Mouse (Mus musculus) lung, embryonic 16.5 days (tissue): ENCODE data around the gene Tinf2. TPM values are rescaled to one million over a fixed set of nuclear protein-coding genes. Genes with fewer than 3 reads are reported as not detected.

ENCODE experiments used
- ATAC-seq: fragments of 200-750 bp; cut with Nextera tagmentation; 2 replicates; pipeline ENCODE4 v1.8.0; 2017; ENCODE audit warnings: low read depth, mild to moderate bottlenecking, moderate library complexity
- H3K27ac ChIP-seq: fragments of 300-500 bp; sonication (generic); 2 replicates; pipeline ENCODE4 v1.5.1; 2014; ENCODE audit warnings: mild to moderate bottlenecking, control low read depth, low read length
- H3K27me3 ChIP-seq: fragments of 300-500 bp; sonication (generic); 2 replicates; pipeline ENCODE4 v1.6.1; 2014; ENCODE audit warnings: low read depth, low read length, mixed read lengths; ENCODE audit not compliant: control insufficient read depth, insufficient read depth
- H3K36me3 ChIP-seq: fragments of 300-500 bp; sonication (generic); 2 replicates; pipeline ENCODE4 v1.6.1; 2014; ENCODE audit warnings: low read length; ENCODE audit not compliant: control insufficient read depth, insufficient read depth
- H3K4me1 ChIP-seq: fragments of 300-500 bp; sonication (generic); replicated peaks from 2 replicates; pipeline ENCODE4 v1.6.1; 2014; ENCODE audit warnings: low read length, mixed read lengths; ENCODE audit not compliant: control insufficient read depth, insufficient read depth
- H3K4me2 ChIP-seq: fragments of 300-500 bp; sonication (generic); 2 replicates; pipeline ENCODE4 v1.6.1; 2014; ENCODE audit warnings: low read depth, low read length, control low read depth
- H3K4me3 ChIP-seq: fragments of 300-500 bp; sonication (generic); 2 replicates; pipeline ENCODE4 v1.5.1; 2014; ENCODE audit warnings: mild to moderate bottlenecking, low read length, control low read depth
- H3K9ac ChIP-seq: fragments of 300-500 bp; sonication (generic); 2 replicates; pipeline ENCODE4 v1.6.1; 2014; ENCODE audit warnings: low read length, control low read depth
- H3K9me3 ChIP-seq: fragments of 300-500 bp; sonication (generic); 2 replicates; pipeline ENCODE4 v1.6.1; 2016; ENCODE audit warnings: low read length; ENCODE audit not compliant: control insufficient read depth
- WGBS: fragments of 180-500 bp; shearing (Covaris S2); extraction: QIAGEN DNeasy Blood & Tissue Kit; methylation state at CpG from one replicate; pipeline ENCODE4 v1.1.7; 2014; 5-methylcytosine and 5-hydroxymethylcytosine counted together
- polyA plus RNA-seq: library from polyadenylated mRNA; unstranded; fragments of >200 nt; fragmentation: Nextera tagmentation; extraction: Ambion mirVana; gene quantifications from 2 replicates; pipeline ENCODE4 v1.2.1, GENCODE M21; 2015

Gene Tinf2
- polyA plus RNA-seq, 1 experiment from 2014 or later, result 45.5 TPM

- H3K4me2 ChIP-seq, result no peak overlapping the region
- peaks cover 16% of the 10 kb centered on the region for H3K4me1 ChIP-seq
- no peak overlapping the region for H3K4me3 ChIP-seq
- H3K9me3 ChIP-seq, result no peaks in the 10 kb centered on the region
- H3K9ac ChIP-seq, result no peak overlapping the region
- 77% methylated on average over 7 of the region's 7 CpGs for WGBS
- H3K36me3 ChIP-seq, result no peaks in the 10 kb centered on the region
- no peaks in the 10 kb centered on the region; the same call in 1 of the 2 replicates for H3K27me3 ChIP-seq
- H3K27ac ChIP-seq, result no peak overlapping the region
- no peak for ATAC-seq
Measured at GRCm38 (mm10) chr14:55711786-55712185, 30.2 kb upstream of the Tinf2 start.

DNA sequence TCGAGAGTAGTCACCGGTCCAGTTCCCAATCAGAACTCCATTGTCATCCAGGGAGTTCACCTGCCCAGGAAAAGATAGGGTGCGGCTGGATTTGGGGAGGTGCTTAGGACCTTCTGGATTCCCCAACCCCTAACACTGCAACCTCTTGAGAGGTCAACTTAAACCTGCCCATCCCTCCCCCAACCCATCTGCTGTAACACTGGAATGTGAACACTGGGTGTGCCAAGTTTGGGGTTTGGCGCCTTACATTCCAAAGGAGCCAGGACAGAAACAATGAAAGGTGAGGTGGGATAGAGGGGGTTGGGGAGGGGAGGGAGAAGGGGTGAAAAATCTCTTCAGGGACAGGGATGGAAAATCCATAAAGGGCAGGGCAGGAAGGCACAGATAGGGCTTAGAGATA lies 27.9 kb upstream of the Tinf2 start:
- no peak overlapping the region for H3K4me3 ChIP-seq

GRCm38 (mm10) chr14:55707397-55707796 lies 25.8 kb upstream of the Tinf2 start:
- Histone ChIP-seq H3K27ac (no peak overlapping the region), H3K9me3 (no peaks in the 10 kb centered on the region), H3K27me3 (no peaks in the 10 kb centered on the region), H3K4me3 (no peak overlapping the region), H3K9ac (no peak overlapping the region), H3K4me1 (no peaks in the 10 kb centered on the region), H3K4me2 (no peak overlapping the region), H3K36me3 (no peaks in the 10 kb centered on the region)
- ATAC-seq, result no peak
- 56% methylated on average over 5 of the region's 5 CpGs for WGBS

More for the DNA sequence above, 27.9 kb upstream of the Tinf2 start:
- Histone ChIP-seq H3K4me2 (no peak overlapping the region), H3K27me3 (no peaks in the 10 kb centered on the region; the same call in 1 of the 2 replicates), H3K9me3 (no peaks in the 10 kb centered on the region), H3K9ac (no peak overlapping the region), H3K36me3 (no peaks in the 10 kb centered on the region), H3K4me1 (peaks cover 8% of the 10 kb centered on the region), H3K27ac (no peak overlapping the region)
- 77% methylated on average over 4 of the region's 4 CpGs for WGBS
- 0 out of 2 replicates have a peak, but pooled peaks have one; percentile 19 for ATAC-seq

DNA sequence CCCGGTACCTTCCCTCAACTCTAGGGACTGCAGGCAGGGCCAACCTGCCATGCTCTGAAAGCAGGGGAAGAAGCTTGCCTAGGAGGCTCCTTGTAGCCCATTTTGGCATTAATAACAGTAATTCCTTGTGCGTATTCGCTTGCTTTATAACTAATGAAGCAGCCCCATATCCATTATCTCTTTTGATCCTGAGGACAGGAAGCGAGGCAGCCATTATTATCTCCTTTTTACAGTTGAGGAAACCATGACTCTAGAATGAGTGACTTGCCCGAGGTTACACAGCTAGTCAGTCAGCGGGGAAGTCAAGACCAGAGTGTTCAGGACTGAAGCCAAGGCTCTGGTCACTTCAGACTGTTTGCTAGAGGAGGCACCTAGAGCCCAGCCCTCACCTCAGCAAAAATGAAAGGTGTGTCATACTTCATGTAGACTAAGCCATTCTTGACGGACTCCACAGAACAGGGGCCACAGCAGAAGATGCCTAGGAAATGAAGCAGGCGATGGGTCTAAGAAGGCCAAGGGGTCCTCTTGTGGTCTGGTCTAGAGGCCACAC lies 24.5 kb upstream of the Tinf2 start:
- 80% methylated on average over 8 of the region's 8 CpGs for WGBS
- H3K27ac ChIP-seq, result no peak overlapping the region

GRCm38 (mm10) chr14:55702761-55703160 lies 21.1 kb upstream of the Tinf2 start:
- H3K9ac ChIP-seq, result no peak overlapping the region
- WGBS, result 41% methylated on average over 6 of the region's 6 CpGs
- no peaks in the 10 kb centered on the region for H3K27me3 ChIP-seq
- ATAC-seq, result 0 out of 2 replicates have a peak, but pooled peaks have one; percentile 10
- H3K4me2 ChIP-seq, result no peak overlapping the region
- H3K4me3 ChIP-seq, result no peak overlapping the region
- no peaks in the 10 kb centered on the region for H3K36me3 ChIP-seq
- H3K9me3 ChIP-seq, result no peaks in the 10 kb centered on the region
- no peak overlapping the region for H3K27ac ChIP-seq
- H3K4me1 ChIP-seq, result no peaks in the 10 kb centered on the region

More for the DNA sequence above, 24.5 kb upstream of the Tinf2 start:
- Histone ChIP-seq H3K9me3 (no peaks in the 10 kb centered on the region), H3K9ac (no peak overlapping the region), H3K4me3 (no peak overlapping the region), H3K4me1 (no peaks in the 10 kb centered on the region), H3K4me2 (no peak overlapping the region), H3K36me3 (no peaks in the 10 kb centered on the region), H3K27me3 (no peaks in the 10 kb centered on the region)
- no peak for ATAC-seq

GRCm38 (mm10) chr14:55701131-55701530 lies 19.5 kb upstream of the Tinf2 start:
- no peak overlapping the region for H3K27ac ChIP-seq
- H3K4me1 ChIP-seq, result no peaks in the 10 kb centered on the region
- H3K9ac ChIP-seq, result no peak overlapping the region
- no peaks in the 10 kb centered on the region for H3K9me3 ChIP-seq
- no peak for ATAC-seq
- no peak overlapping the region for H3K4me2 ChIP-seq
- WGBS, result 55% methylated on average over 9 of the region's 9 CpGs
- no peak overlapping the region for H3K4me3 ChIP-seq
- no peaks in the 10 kb centered on the region for H3K27me3 ChIP-seq
- no peaks in the 10 kb centered on the region for H3K36me3 ChIP-seq

- WGBS, result 84% methylated on average over 4 of the region's 4 CpGs
- H3K27me3 ChIP-seq, result no peaks in the 10 kb centered on the region
- H3K27ac ChIP-seq, result no peak overlapping the region
- no peak for ATAC-seq
- H3K9me3 ChIP-seq, result no peaks in the 10 kb centered on the region
- H3K9ac ChIP-seq, result no peak overlapping the region
- H3K4me2 ChIP-seq, result no peak overlapping the region
- no peak overlapping the region for H3K4me3 ChIP-seq
- no peaks in the 10 kb centered on the region for H3K4me1 ChIP-seq
- H3K36me3 ChIP-seq, result no peaks in the 10 kb centered on the region
Measured at GRCm38 (mm10) chr14:55697226-55697625, 15.6 kb upstream of the Tinf2 start.

GRCm38 (mm10) chr14:55689433-55689832 lies 7.8 kb upstream of the Tinf2 start:
- no peaks in the 10 kb centered on the region for H3K27me3 ChIP-seq
- H3K9me3 ChIP-seq, result no peaks in the 10 kb centered on the region
- H3K9ac ChIP-seq, result no peak overlapping the region
- H3K36me3 ChIP-seq, result no peaks in the 10 kb centered on the region
- 69% methylated on average over 10 of the region's 10 CpGs for WGBS
- no peaks in the 10 kb centered on the region for H3K4me1 ChIP-seq
- no peak overlapping the region for H3K27ac ChIP-seq
- no peak overlapping the region for H3K4me3 ChIP-seq
- ATAC-seq, result no peak
- no peak overlapping the region for H3K4me2 ChIP-seq

GRCm38 (mm10) chr14:55682118-55682493 lies 486 bp upstream of the Tinf2 start:
- Histone ChIP-seq H3K27ac (peak overlapping the region; percentile 90), H3K9ac (peak overlapping the region; percentile 78), H3K27me3 (no peaks in the 10 kb centered on the region), H3K4me1 (peaks cover 10% of the 10 kb centered on the region), H3K4me2 (peak overlapping the region; percentile 74), H3K9me3 (no peaks in the 10 kb centered on the region), H3K36me3 (peaks cover 19% of the 10 kb centered on the region), H3K4me3 (peak overlapping the region; percentile 78)
- ATAC-seq, result peak; percentile 23
- WGBS, result 10% methylated on average over 3 of the region's 3 CpGs

DNA sequence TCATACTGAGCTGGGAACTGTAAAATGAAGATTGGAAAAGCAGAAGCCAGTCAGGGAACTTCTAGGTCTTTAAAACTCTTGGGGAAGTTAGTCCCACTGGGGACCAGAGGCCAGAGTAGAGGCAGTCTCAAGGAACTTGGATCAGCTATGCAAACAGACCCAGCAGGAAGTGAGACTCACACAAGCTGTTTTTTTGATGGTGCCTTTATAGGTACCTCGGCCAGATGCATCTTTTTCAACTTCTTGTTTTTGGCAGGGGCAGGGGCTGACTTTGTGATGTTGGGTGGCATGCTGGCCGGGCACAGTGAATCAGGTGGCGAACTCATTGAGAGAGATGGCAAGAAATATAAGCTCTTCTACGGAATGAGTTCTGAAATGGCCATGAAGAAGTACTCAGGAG lies 4.0 kb downstream of the Tinf2 start:
- Histone ChIP-seq H3K27ac (no peak overlapping the region), H3K9me3 (no peaks in the 10 kb centered on the region), H3K4me2 (no peak overlapping the region), H3K4me1 (peaks cover 14% of the 10 kb centered on the region), H3K4me3 (no peak overlapping the region), H3K27me3 (no peaks in the 10 kb centered on the region), H3K36me3 (peaks cover 38% of the 10 kb centered on the region), H3K9ac (no peak overlapping the region)
- ATAC-seq, result no peak
- 80% methylated on average over 4 of the region's 4 CpGs for WGBS
